Mouse (Mus musculus) layer of hippocampus, postnatal 14 days (tissue): Measurements from ENCODE around the gene Fastkd2. TPM values are rescaled to one million over a fixed set of nuclear protein-coding genes. Genes with fewer than 3 reads are reported as not detected.

Source experiments
- DNase-seq, 2 experiments: peaks; one replicate each; pipeline ENCODE4 v3.0.0; 2021 to 2022; ENCODE audit warnings: low spot score in 2 of 2, mixed read lengths in 1 of 2
- long read RNA-seq, 2 experiments: library from polyadenylated mRNA; stranded (forward); transcript quantifications; one replicate each; pipeline ENCODE4 v2.0.0; 2021
- total RNA-seq, 2 experiments: library from RNA; stranded (reverse); gene quantifications; 2 replicates each; pipeline ENCODE4 v1.2.3; 2021

Gene Fastkd2
- 10 to 100 TPM; 19.1 to 24.0 TPM for total RNA-seq
- long read RNA-seq, experiment 1, full-length matches to known transcripts = 10 of 15 reads
- long read RNA-seq, experiment 1, partial matches to known transcripts = 1 of 15 reads
- long read RNA-seq, experiment 1, other reads (novel, unspliced or antisense) = 4 of 15 reads
- long read RNA-seq, experiment 2, full-length matches to known transcripts = 17 of 23 reads
- long read RNA-seq, experiment 2, partial matches to known transcripts = 0 of 23 reads
- long read RNA-seq, experiment 2, other reads (novel, unspliced or antisense) = 6 of 23 reads

GRCm38 (mm10) chr1:63730240-63730771, at the start of gene Fastkd2, which contains the start of gene Mdh1b:
Fastkd2 (plus strand) TSS chr1:63730614.
Mdh1b (minus strand) TSS chr1:63730318.
- peak; percentile 89 to 96 for DNase-seq

GRCm38 (mm10) chr1:63686827-63687226, 43.6 kb upstream of the Fastkd2 start, which contains the start of gene Dytn:
Dytn (minus strand) TSS chr1:63686927.
- no peak for DNase-seq

- no peak for DNase-seq
Measured at GRCm38 (mm10) chr1:63696861-63697260, 33.6 kb upstream of the Fastkd2 start.

GRCm38 (mm10) chr1:63705733-63706132, 24.7 kb upstream of the Fastkd2 start:
- DNase-seq = no peak

GRCm38 (mm10) chr1:63708876-63709275, 21.5 kb upstream of the Fastkd2 start:
- no peak for DNase-seq

- no peak for DNase-seq
Measured at GRCm38 (mm10) chr1:63720161-63720560, 10.3 kb upstream of the Fastkd2 start.

GRCm38 (mm10) chr1:63729796-63730195, 618 bp upstream of the Fastkd2 start:
- no peak for DNase-seq

- DNase-seq = no peak
Measured at GRCm38 (mm10) chr1:63756005-63756404, 25.6 kb downstream of the Fastkd2 start.

- DNase-seq = peak; percentile 59 to 78
Measured at GRCm38 (mm10) chr1:63763212-63763694, 32.8 kb downstream of the Fastkd2 start.

GRCm38 (mm10) chr1:63763881-63764386, 33.5 kb downstream of the Fastkd2 start:
- DNase-seq = peak in 1 of 2 experiments; percentile 31

- DNase-seq = no peak
Measured at GRCm38 (mm10) chr1:63764395-63764794, 34.0 kb downstream of the Fastkd2 start.

- no peak for DNase-seq
Measured at GRCm38 (mm10) chr1:63768112-63768511, 37.7 kb downstream of the Fastkd2 start.

GRCm38 (mm10) chr1:63769167-63769566, 38.8 kb downstream of the Fastkd2 start, which contains the start of gene 4933402D24Rik:
4933402D24Rik (minus strand) TSS chr1:63769267.
- no peak for DNase-seq

- peak in 1 of 2 experiments; percentile 31 for DNase-seq
Measured at GRCm38 (mm10) chr1:63770309-63770708, 39.9 kb downstream of the Fastkd2 start.

GRCm38 (mm10) chr1:63776396-63776795, 46.0 kb downstream of the Fastkd2 start:
- DNase-seq = no peak

- DNase-seq = no peak
Measured at GRCm38 (mm10) chr1:63776902-63777630, 46.7 kb downstream of the Fastkd2 start.

- no peak for DNase-seq
Measured at GRCm38 (mm10) chr1:63794326-63794725, 63.9 kb downstream of the Fastkd2 start.
